Mouse (Mus musculus) myocyte (in vitro differentiated cells): ENCODE results near the gene Pdlim5.

ENCODE experiments used
- CEBPB ChIP-seq: IDR thresholded peaks from 2 replicates; pipeline ENCODE4 v1.6.1; 2011; ENCODE audit warnings: mild to moderate bottlenecking, moderate library complexity; ENCODE audit not compliant: poor library complexity, insufficient read depth, severe bottlenecking
- E2F4 ChIP-seq: IDR thresholded peaks from one replicate; pipeline ENCODE4 v1.6.1; 2011; ENCODE audit warnings: mild to moderate bottlenecking, control low read depth, moderate library complexity; ENCODE audit not compliant: insufficient read depth
- MAX ChIP-seq: IDR thresholded peaks from one replicate; pipeline ENCODE4 v1.6.1; 2011; ENCODE audit warnings: low read depth, mild to moderate bottlenecking, control low read depth
- MYOD1 ChIP-seq, 3 experiments: IDR thresholded peaks; one replicate each; pipeline ENCODE4 v1.6.1; 2011; ENCODE audit warnings: control low read depth in 2 of 3, low read depth in 2 of 3, mild to moderate bottlenecking in 2 of 3, moderate library complexity in 1 of 3; ENCODE audit not compliant: insufficient read length in 2 of 3, control insufficient read depth in 1 of 3
- MYOG ChIP-seq, 3 experiments: IDR thresholded peaks; one replicate each; pipeline ENCODE4 v1.6.1; 2011; ENCODE audit warnings: control low read depth in 2 of 3, low read depth in 2 of 3, mild to moderate bottlenecking in 2 of 3; ENCODE audit not compliant: insufficient read length in 2 of 3, control insufficient read depth in 1 of 3, insufficient read depth in 1 of 3
- POLR2A ChIP-seq: IDR thresholded peaks from one replicate; pipeline ENCODE4 v1.6.1; 2011; ENCODE audit warnings: low read depth, mild to moderate bottlenecking, control low read depth, moderate library complexity; ENCODE audit not compliant: insufficient read length
- POLR2AphosphoS2 ChIP-seq: IDR thresholded peaks from one replicate; pipeline ENCODE4 v1.6.1; 2011; ENCODE audit warnings: low read depth, control low read depth; ENCODE audit not compliant: insufficient read length
- REST ChIP-seq: IDR thresholded peaks from one replicate; pipeline ENCODE4 v1.6.1; 2011; ENCODE audit warnings: mild to moderate bottlenecking, control low read depth, moderate library complexity; ENCODE audit not compliant: insufficient read depth, insufficient read length
- TCF12 ChIP-seq: IDR thresholded peaks from one replicate; pipeline ENCODE4 v1.6.1; 2011; ENCODE audit warnings: mild to moderate bottlenecking, control low read depth; ENCODE audit not compliant: poor library complexity, insufficient read depth, severe bottlenecking
- USF1 ChIP-seq: IDR thresholded peaks from one replicate; pipeline ENCODE4 v1.6.1; 2011; ENCODE audit warnings: low read depth, mild to moderate bottlenecking, control low read depth, moderate library complexity

- no peak for TF ChIP-seq POLR2A
- TF ChIP-seq TCF12: no peak
- no peak for TF ChIP-seq POLR2AphosphoS2
- TF ChIP-seq MYOG (IDR thresholded peaks at IDR 0.05; ENCODE audit: control insufficient read depth in 1 of 3, insufficient read depth in 1 of 3, insufficient read length in 2 of 3, low read depth in 2 of 3): no peak
- no peak for TF ChIP-seq REST
- TF ChIP-seq MAX: no peak
- TF ChIP-seq E2F4: no peak
- TF ChIP-seq MYOD1 (IDR thresholded peaks at IDR 0.05; ENCODE audit: control insufficient read depth in 1 of 3, insufficient read length in 2 of 3, low read depth in 2 of 3): no peak
- no peak for TF ChIP-seq USF1
- TF ChIP-seq CEBPB: no peak
Observed at GRCm38 (mm10) chr3:142281656-142282055, 113.8 kb downstream of the Pdlim5 start.
